Mouse (Mus musculus): Measurements from ENCODE around the gene Prr23a3.

The Prr23a3 gene

DNA sequence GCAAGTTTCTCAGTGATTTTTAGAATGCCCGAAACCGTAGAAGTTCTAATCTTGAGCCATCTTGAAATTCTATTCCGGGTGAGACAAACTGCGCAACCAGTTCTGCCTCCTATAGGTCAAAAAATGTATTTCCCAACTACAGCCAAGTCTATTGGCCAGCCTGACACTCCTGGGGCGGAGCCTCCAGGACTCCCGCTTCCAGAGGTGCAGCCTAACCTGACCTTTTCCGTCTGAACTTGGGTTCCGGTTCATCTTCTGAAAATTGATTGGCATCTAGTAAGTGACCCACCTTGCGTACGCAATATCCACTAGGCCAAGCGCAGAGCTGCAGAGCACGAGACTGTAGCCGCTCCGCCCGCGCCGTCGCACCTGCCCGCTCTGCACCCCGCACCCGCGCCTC is at the start of gene Prr23a3:
Gene Prr23a3, plus strand, starts transcription at position 197 of the 400 bp plus-strand sequence.
- DNase-seq (ENCODE audit: low spot score in 2 of 2), result no peak

GRCm38 (mm10) chr9:98816066-98816465 is 48.5 kb upstream of the Prr23a3 start:
- DNase-seq (ENCODE audit: low spot score in 2 of 2), result no peak

DNA sequence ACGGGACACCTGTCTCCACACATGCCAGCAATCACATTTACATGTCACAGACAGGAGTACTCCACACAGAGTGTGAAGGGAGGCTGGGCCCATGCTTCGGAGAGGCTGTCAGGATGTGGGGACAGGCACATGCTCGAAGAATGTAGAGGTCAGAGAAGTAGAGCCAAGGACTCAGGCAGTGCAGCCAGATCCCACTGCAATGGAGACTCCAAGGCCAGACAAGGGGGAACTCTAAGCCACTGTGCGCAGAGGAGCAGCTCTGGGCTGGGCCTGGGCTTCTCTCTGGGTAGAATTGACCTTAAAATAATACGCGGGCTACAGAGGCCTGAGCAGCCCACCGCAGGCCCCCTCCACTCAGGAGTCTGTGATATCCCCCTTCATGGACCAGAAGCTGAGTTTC is 47.0 kb upstream of the Prr23a3 start:
- DNase-seq (ENCODE audit: low spot score in 2 of 2), result no peak

GRCm38 (mm10) chr9:98818971-98819370 is 45.6 kb upstream of the Prr23a3 start:
- no peak for DNase-seq (ENCODE audit: low spot score in 2 of 2)

GRCm38 (mm10) chr9:98819481-98819880 is 45.1 kb upstream of the Prr23a3 start:
- no peak for DNase-seq (ENCODE audit: low spot score in 2 of 2)

- no peak for DNase-seq (ENCODE audit: low spot score in 2 of 2)
These were observed 44.1 kb upstream of the Prr23a3 start for GRCm38 (mm10) chr9:98820461-98820860.

DNA sequence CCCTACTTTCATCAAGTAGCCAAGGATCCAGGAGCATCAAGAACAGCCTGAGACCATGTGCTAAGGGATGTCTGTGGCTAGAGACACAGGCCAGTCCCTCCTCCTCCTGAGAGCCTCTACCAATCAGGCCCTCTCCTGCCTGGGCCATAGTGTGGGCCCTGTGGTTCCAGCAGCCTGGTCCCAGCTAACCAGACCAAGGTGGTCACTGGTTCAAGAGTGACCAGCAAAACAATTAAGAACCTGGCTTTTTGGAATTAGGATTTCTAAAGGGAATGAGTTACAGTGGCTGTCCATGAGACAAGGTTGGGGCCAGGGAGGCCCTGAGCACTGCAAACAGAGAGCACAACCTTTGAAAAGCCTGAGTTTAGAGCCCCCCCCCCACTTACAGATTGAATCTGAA is 43.5 kb upstream of the Prr23a3 start:
- DNase-seq (ENCODE audit: low spot score in 2 of 2), result no peak

DNA sequence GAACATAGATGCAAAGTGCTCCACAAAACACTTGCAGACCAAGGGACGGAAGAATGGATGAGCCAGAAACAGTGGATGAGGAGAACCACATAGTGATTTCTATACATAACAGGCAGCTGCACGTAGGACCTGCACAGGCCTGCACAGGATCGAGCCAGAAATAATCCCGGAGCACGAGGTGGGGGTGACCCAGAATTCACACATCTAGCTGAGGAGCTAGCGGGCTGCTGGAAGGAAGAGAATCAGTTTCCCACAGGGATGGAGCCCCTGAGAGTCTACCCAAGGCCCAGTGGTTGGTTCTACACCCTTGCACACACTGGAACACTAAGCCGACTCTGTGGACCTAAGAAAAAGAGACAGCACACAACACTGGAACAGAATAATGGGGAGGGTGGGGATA is 40.8 kb upstream of the Prr23a3 start:
- no peak for DNase-seq (ENCODE audit: low spot score in 2 of 2)

GRCm38 (mm10) chr9:98829508-98829907 is 35.1 kb upstream of the Prr23a3 start:
- no peak for DNase-seq (ENCODE audit: low spot score in 2 of 2)

GRCm38 (mm10) chr9:98837537-98838074 is 27.0 kb upstream of the Prr23a3 start:
- no peak for DNase-seq (ENCODE audit: low spot score in 2 of 2)

- DNase-seq (ENCODE audit: low spot score in 2 of 2), result no peak
These were observed 22.4 kb upstream of the Prr23a3 start, which contains the start of gene Prr23a1 for GRCm38 (mm10) chr9:98842117-98842516. TSS of gene Prr23a1 (plus strand) at chr9:98842503.

- no peak for DNase-seq (ENCODE audit: low spot score in 2 of 2)
These were observed 8.4 kb upstream of the Prr23a3 start, which contains the start of gene Prr23a2 for GRCm38 (mm10) chr9:98856210-98856609. TSS of gene Prr23a2 (plus strand) at chr9:98856494.

- no peak for DNase-seq (ENCODE audit: low spot score in 2 of 2)
These were observed 1.1 kb upstream of the Prr23a3 start for GRCm38 (mm10) chr9:98863463-98863862.

- DNase-seq (ENCODE audit: low spot score in 2 of 2), result no peak
These were observed 36.9 kb downstream of the Prr23a3 start for GRCm38 (mm10) chr9:98901486-98901885.

DNA sequence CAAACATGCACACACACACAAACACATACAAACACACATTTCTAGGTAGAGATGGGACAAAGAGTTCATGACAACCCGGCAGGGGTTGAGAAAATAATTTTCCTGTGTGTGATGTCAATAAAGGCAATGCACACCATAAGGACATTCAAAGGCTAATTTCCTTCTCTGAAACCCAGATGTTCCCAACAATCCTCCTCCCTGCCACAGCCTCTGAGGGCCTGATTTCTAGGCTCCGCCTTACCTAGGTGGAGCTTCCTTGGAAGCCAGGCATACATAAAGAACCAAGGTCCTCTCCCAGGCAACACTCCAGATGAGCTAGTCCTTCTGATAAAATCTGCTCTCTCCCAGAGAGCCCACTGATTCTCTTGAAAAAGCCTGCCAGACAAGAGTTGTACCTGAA is 38.3 kb downstream of the Prr23a3 start, which contains the start of gene 7420426K07Rik:
Gene 7420426K07Rik, plus strand, starts transcription at position 301 of the 400 bp plus-strand sequence.
- no peak for DNase-seq (ENCODE audit: low spot score in 2 of 2)
